Mouse (Mus musculus) limb, embryonic 12.5 days (tissue): ENCODE results near the gene Itga4. TPM values are rescaled to one million over a fixed set of nuclear protein-coding genes. Genes with fewer than 3 reads are reported as not detected.

Source experiments
- ATAC-seq: fragments of 200-750 bp; cut with Nextera tagmentation; 2 replicates; pipeline ENCODE4 v1.8.0; 2017; ENCODE audit warnings: low read depth, moderate TSS enrichment; ENCODE audit not compliant: insufficient number of reproducible peaks, insufficient read depth, low FRiP score, low TSS enrichment
- H3K27ac ChIP-seq: fragments of 300-500 bp; sonication (generic); 2 replicates; pipeline ENCODE4 v1.5.1; 2016; ENCODE audit warnings: mild to moderate bottlenecking, moderate library complexity
- H3K27me3 ChIP-seq: fragments of 300-500 bp; sonication (generic); 2 replicates; pipeline ENCODE4 v1.6.1; 2016; ENCODE audit warnings: mild to moderate bottlenecking, moderate library complexity
- H3K36me3 ChIP-seq: fragments of 300-500 bp; sonication (generic); 2 replicates; pipeline ENCODE4 v1.6.1; 2016; ENCODE audit warnings: mild to moderate bottlenecking, moderate library complexity
- H3K4me1 ChIP-seq: fragments of 300-500 bp; sonication (generic); replicated peaks from 2 replicates; pipeline ENCODE4 v1.6.1; 2016
- H3K4me2 ChIP-seq: fragments of 300-500 bp; sonication (generic); 2 replicates; pipeline ENCODE4 v1.6.1; 2016; ENCODE audit warnings: mild to moderate bottlenecking, moderate library complexity
- H3K4me3 ChIP-seq: fragments of 300-500 bp; sonication (generic); replicated peaks from 2 replicates; pipeline ENCODE4 v1.5.1; 2016; ENCODE audit warnings: mild to moderate bottlenecking
- H3K9ac ChIP-seq: fragments of 300-500 bp; sonication (generic); replicated peaks from 2 replicates; pipeline ENCODE4 v1.6.1; 2016; ENCODE audit warnings: mild to moderate bottlenecking, moderate library complexity
- H3K9me3 ChIP-seq: fragments of 300-500 bp; sonication (generic); 2 replicates; pipeline ENCODE4 v1.6.1; 2016; ENCODE audit warnings: mild to moderate bottlenecking, moderate library complexity
- WGBS: fragments of 180-500 bp; shearing (Covaris S2); methylation state at CpG from one replicate; pipeline ENCODE4 v1.1.7; 2016; 5-methylcytosine and 5-hydroxymethylcytosine counted together
- polyA plus RNA-seq: library from polyadenylated mRNA; unstranded; fragments of >200 nt; fragmentation: Nextera tagmentation; extraction: Ambion mirVana; gene quantifications from 2 replicates; pipeline ENCODE4 v1.2.1, GENCODE M21; 2016

Gene Itga4
- polyA plus RNA-seq, 1 experiment from 2014 or later, result 8.8 TPM

DNA sequence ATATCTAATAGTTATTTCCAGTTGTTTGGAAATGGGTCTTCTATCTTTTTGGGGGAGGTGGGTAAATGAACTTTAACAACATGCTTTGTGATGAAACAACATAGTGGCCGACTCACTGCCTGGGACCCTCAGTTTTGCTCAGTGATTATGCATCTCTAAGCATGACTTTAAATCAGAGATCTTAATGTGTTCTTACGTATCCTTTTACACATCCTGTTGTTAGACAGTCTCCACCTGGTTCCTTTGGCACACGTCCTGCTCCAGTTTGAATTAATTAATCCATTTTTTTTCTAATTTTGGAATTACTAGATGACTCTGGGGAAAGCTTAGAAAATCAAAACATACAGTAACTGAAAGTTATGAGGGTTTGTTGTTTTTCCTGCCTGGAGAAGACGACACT, 57.3 kb downstream of the Itga4 start:
- no peak overlapping the region for H3K9ac ChIP-seq
- WGBS, result 78% methylated on average over 4 of the region's 4 CpGs
- H3K27me3 ChIP-seq, result no peaks in the 10 kb centered on the region
- no peak overlapping the region for H3K27ac ChIP-seq
- no peak for ATAC-seq
- H3K4me1 ChIP-seq, result no peaks in the 10 kb centered on the region
- H3K9me3 ChIP-seq, result no peaks in the 10 kb centered on the region
- H3K4me2 ChIP-seq, result no peak overlapping the region
- H3K4me3 ChIP-seq, result no peak overlapping the region
- no peaks in the 10 kb centered on the region for H3K36me3 ChIP-seq

GRCm38 (mm10) chr2:79315108-79315507, 59.9 kb downstream of the Itga4 start:
- H3K9me3 ChIP-seq, result no peaks in the 10 kb centered on the region
- H3K27ac ChIP-seq, result no peak overlapping the region
- H3K4me3 ChIP-seq, result no peak overlapping the region
- H3K27me3 ChIP-seq, result no peaks in the 10 kb centered on the region
- ATAC-seq, result no peak
- H3K4me2 ChIP-seq, result no peak overlapping the region
- 70% methylated on average over 4 of the region's 4 CpGs for WGBS
- no peaks in the 10 kb centered on the region for H3K36me3 ChIP-seq
- no peak overlapping the region for H3K9ac ChIP-seq
- H3K4me1 ChIP-seq, result no peaks in the 10 kb centered on the region

DNA sequence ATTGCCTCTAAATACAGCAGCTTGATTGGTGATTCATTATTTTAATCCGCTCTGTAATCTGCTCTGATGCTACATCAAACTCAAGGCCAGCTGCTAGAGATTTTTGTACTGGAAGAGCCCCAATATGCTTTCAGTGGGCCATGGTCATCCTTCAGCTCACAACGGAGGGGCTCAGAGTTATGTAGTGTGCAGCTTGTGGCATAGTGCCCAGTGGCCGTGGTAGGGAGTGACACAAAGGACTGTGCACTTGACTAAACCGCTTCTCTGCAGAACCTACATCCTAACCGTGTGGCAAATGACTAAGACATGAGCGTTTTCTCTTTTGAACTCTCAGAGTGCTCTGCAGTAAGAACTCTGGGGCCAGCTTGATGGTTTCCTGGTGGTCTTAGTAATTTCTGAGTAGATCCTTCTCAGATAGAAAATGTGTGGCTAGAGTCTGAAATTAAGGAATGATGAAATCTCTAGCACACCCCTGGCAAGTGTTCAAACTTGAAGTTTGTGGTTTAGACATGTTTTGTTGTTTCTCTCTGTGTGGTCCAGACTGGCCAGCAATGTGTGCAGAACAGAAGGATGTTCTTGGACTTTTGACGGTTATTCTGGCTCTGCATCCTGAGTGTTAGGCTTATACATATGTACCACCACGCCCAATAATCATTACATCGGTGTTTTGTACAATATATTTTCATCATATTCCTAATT, 61.1 kb downstream of the Itga4 start:
- no peaks in the 10 kb centered on the region for H3K36me3 ChIP-seq
- H3K4me2 ChIP-seq, result no peak overlapping the region
- H3K4me3 ChIP-seq, result no peak overlapping the region
- WGBS, result 92% methylated on average over 9 of the region's 9 CpGs
- no peak overlapping the region for H3K9ac ChIP-seq
- no peak for ATAC-seq
- H3K27ac ChIP-seq, result no peak overlapping the region
- H3K27me3 ChIP-seq, result no peaks in the 10 kb centered on the region
- H3K9me3 ChIP-seq, result no peaks in the 10 kb centered on the region
- no peaks in the 10 kb centered on the region for H3K4me1 ChIP-seq

- Histone ChIP-seq H3K4me3 (no peak overlapping the region), H3K4me1 (no peaks in the 10 kb centered on the region), H3K9me3 (no peaks in the 10 kb centered on the region), H3K4me2 (no peak overlapping the region), H3K27me3 (no peaks in the 10 kb centered on the region), H3K36me3 (no peaks in the 10 kb centered on the region), H3K27ac (no peak overlapping the region), H3K9ac (no peak overlapping the region)
- ATAC-seq, result no peak
- WGBS, result 39% methylated on average over 2 of the region's 2 CpGs
Observed at GRCm38 (mm10) chr2:79328079-79328478, 72.9 kb downstream of the Itga4 start.

GRCm38 (mm10) chr2:79334661-79335060, 79.4 kb downstream of the Itga4 start:
- no peaks in the 10 kb centered on the region for H3K27me3 ChIP-seq
- H3K4me1 ChIP-seq, result no peaks in the 10 kb centered on the region
- no peak for ATAC-seq
- no peak overlapping the region for H3K4me3 ChIP-seq
- no peak overlapping the region for H3K4me2 ChIP-seq
- H3K27ac ChIP-seq, result no peak overlapping the region
- no peaks in the 10 kb centered on the region for H3K36me3 ChIP-seq
- peaks cover 7% of the 10 kb centered on the region; the same call in 1 of the 2 replicates for H3K9me3 ChIP-seq
- H3K9ac ChIP-seq, result no peak overlapping the region

GRCm38 (mm10) chr2:79336141-79336540, 80.9 kb downstream of the Itga4 start:
- 72% methylated on average over 1 of the region's 1 CpGs for WGBS
- Histone ChIP-seq H3K4me3 (no peak overlapping the region), H3K9me3 (peaks cover 7% of the 10 kb centered on the region; the same call in 1 of the 2 replicates), H3K4me2 (no peak overlapping the region), H3K9ac (no peak overlapping the region), H3K4me1 (no peaks in the 10 kb centered on the region), H3K27me3 (no peaks in the 10 kb centered on the region), H3K27ac (no peak overlapping the region), H3K36me3 (no peaks in the 10 kb centered on the region)
- no peak for ATAC-seq

- Histone ChIP-seq H3K27ac (no peak overlapping the region), H3K9me3 (peaks cover 7% of the 10 kb centered on the region; the same call in 1 of the 2 replicates), H3K9ac (no peak overlapping the region), H3K36me3 (no peaks in the 10 kb centered on the region), H3K4me3 (no peak overlapping the region), H3K4me1 (no peaks in the 10 kb centered on the region), H3K27me3 (no peaks in the 10 kb centered on the region), H3K4me2 (no peak overlapping the region)
- 90% methylated on average over 1 of the region's 1 CpGs for WGBS
- ATAC-seq, result no peak
Observed at GRCm38 (mm10) chr2:79339003-79339402, 83.8 kb downstream of the Itga4 start.

GRCm38 (mm10) chr2:79343115-79343514, 87.9 kb downstream of the Itga4 start:
- Histone ChIP-seq H3K27me3 (no peaks in the 10 kb centered on the region), H3K9me3 (no peaks in the 10 kb centered on the region), H3K36me3 (no peaks in the 10 kb centered on the region), H3K4me3 (no peak overlapping the region), H3K4me1 (no peaks in the 10 kb centered on the region), H3K27ac (no peak overlapping the region), H3K4me2 (no peak overlapping the region), H3K9ac (no peak overlapping the region)
- no peak for ATAC-seq
- WGBS, result 81% methylated on average over 8 of the region's 8 CpGs

- no peak overlapping the region for H3K27ac ChIP-seq
- no peaks in the 10 kb centered on the region for H3K27me3 ChIP-seq
- no peak for ATAC-seq
- no peak overlapping the region for H3K9ac ChIP-seq
- 83% methylated on average over 6 of the region's 6 CpGs for WGBS
- no peak overlapping the region for H3K4me3 ChIP-seq
- H3K4me2 ChIP-seq, result no peak overlapping the region
- H3K9me3 ChIP-seq, result no peaks in the 10 kb centered on the region
- no peaks in the 10 kb centered on the region for H3K36me3 ChIP-seq
- no peaks in the 10 kb centered on the region for H3K4me1 ChIP-seq
Observed at GRCm38 (mm10) chr2:79351179-79352099, 96.2 kb downstream of the Itga4 start.

DNA sequence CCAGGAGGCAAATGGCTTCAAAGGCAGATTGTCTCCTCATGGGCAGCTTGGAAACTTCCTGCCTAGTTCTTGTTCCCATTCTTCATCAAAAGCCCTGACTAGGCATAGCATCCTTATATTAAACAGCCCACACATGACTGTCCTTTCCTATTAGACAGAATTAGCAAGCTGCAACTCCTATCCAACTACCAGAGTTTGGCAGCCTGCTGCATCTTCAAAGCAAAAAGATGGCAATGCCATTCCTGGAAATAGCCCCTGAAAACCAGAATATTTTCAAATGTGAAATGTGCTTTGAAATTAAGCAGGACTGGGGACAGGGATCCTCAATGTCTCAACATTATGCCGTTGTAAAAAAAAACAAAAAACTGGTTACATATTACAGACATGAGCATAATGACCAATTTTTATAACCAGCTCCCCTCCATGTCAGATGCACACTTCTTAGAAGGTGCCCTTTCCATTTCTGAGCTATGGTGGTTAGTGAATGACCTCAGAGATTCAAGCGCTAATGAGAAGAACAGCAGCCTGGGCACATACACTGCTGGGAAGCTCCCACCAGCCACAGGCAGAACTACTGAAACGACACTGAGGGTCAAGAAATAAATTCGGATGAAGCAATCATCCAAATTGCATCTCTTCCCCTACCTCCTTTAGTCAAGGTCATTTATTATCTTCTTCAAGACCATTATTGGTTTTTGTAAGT, 97.0 kb downstream of the Itga4 start:
- Histone ChIP-seq H3K27ac (no peak overlapping the region), H3K4me1 (no peaks in the 10 kb centered on the region), H3K4me3 (no peak overlapping the region), H3K9me3 (no peaks in the 10 kb centered on the region), H3K36me3 (no peaks in the 10 kb centered on the region), H3K4me2 (no peak overlapping the region), H3K27me3 (no peaks in the 10 kb centered on the region), H3K9ac (no peak overlapping the region)
- ATAC-seq, result no peak
- WGBS, result 75% methylated on average over 4 of the region's 4 CpGs

- 94% methylated on average over 16 of the region's 16 CpGs for WGBS
- Histone ChIP-seq H3K9ac (no peak overlapping the region), H3K27me3 (no peaks in the 10 kb centered on the region)
Observed at GRCm38 (mm10) chr2:79354773-79355172, 99.5 kb downstream of the Itga4 start.

More at GRCm38 (mm10) chr2:79354773-79355172, 99.5 kb downstream of the Itga4 start:
- no peaks in the 10 kb centered on the region for H3K36me3 ChIP-seq
- H3K9me3 ChIP-seq, result no peaks in the 10 kb centered on the region
- H3K27ac ChIP-seq, result no peak overlapping the region
- no peak overlapping the region for H3K4me3 ChIP-seq
- no peak for ATAC-seq
- no peaks in the 10 kb centered on the region for H3K4me1 ChIP-seq
- no peak overlapping the region for H3K4me2 ChIP-seq
